Mouse (Mus musculus): ENCODE results near the gene Ubxn1. TPM values are rescaled to one million over a fixed set of nuclear protein-coding genes. Genes with fewer than 3 reads are reported as not detected.

Ubxn1 gene
- polyA plus RNA-seq, 1 experiment from 2014 or later, result 186 TPM

GRCm38 (mm10) chr19:8872266-8872840 lies 1.1 kb downstream of the Ubxn1 start:
- 86% methylated on average over 10 of the region's 10 CpGs for WGBS
- H3K9me3 ChIP-seq (ENCODE audit: control insufficient read depth, low read length), result no peaks in the 10 kb centered on the region
- H3K27me3 ChIP-seq (ENCODE audit: control insufficient read depth, insufficient read depth, low read length), result no peaks in the 10 kb centered on the region
- peaks cover 6% of the 10 kb centered on the region for H3K4me1 ChIP-seq (ENCODE audit: control insufficient read depth, insufficient read depth, low read length)
- no peak overlapping the region for H3K27ac ChIP-seq (ENCODE audit: low read depth, low read length)
- peaks cover 14% of the 10 kb centered on the region for H3K36me3 ChIP-seq (ENCODE audit: control insufficient read depth, insufficient read depth, low read length)
- H3K4me3 ChIP-seq (ENCODE audit: low read depth, low read length), result peak overlapping the region; percentile 100
- peak overlapping the region; percentile 72 for H3K4me2 ChIP-seq (ENCODE audit: low read depth)
- no peak for DNase-seq (ENCODE audit: low spot score)
- peak overlapping the region; percentile 93 for H3K9ac ChIP-seq (ENCODE audit: low read length)
- no peak for ATAC-seq (ENCODE audit: insufficient read depth, low FRiP score, low TSS enrichment)

- Histone ChIP-seq H3K9ac (ENCODE audit: low read length) (no peak overlapping the region), H3K9me3 (ENCODE audit: control insufficient read depth, low read length) (no peaks in the 10 kb centered on the region), H3K4me1 (ENCODE audit: control insufficient read depth, insufficient read depth, low read length) (peaks cover 10% of the 10 kb centered on the region), H3K4me3 (ENCODE audit: low read depth, low read length) (no peak overlapping the region), H3K36me3 (ENCODE audit: control insufficient read depth, insufficient read depth, low read length) (peaks cover 14% of the 10 kb centered on the region), H3K27ac (ENCODE audit: low read depth, low read length) (no peak overlapping the region), H3K4me2 (ENCODE audit: low read depth) (no peak overlapping the region), H3K27me3 (ENCODE audit: control insufficient read depth, insufficient read depth, low read length) (no peaks in the 10 kb centered on the region)
- DNase-seq (ENCODE audit: low spot score) (no peak), ATAC-seq (ENCODE audit: insufficient read depth, low FRiP score, low TSS enrichment) (no peak)
- WGBS, result 94% methylated on average over 7 of the region's 7 CpGs
These were observed 3.7 kb downstream of the Ubxn1 start for GRCm38 (mm10) chr19:8875031-8875430.

GRCm38 (mm10) chr19:8880311-8881033 lies 9.2 kb downstream of the Ubxn1 start, which contains the start of gene Uqcc3:
Gene Uqcc3, minus strand, starts transcription at chr19:8880923.
- peak within 1 kb of the TSS; percentile 86 for H3K9ac ChIP-seq (ENCODE audit: low read length)
- H3K9me3 ChIP-seq (ENCODE audit: control insufficient read depth, low read length), result no peaks in the 10 kb centered on the region
- peak within 1 kb of the TSS; percentile 79 for H3K27ac ChIP-seq (ENCODE audit: low read depth, low read length)
- H3K4me1 ChIP-seq (ENCODE audit: control insufficient read depth, insufficient read depth, low read length), result 0 out of 2 replicates have a peak, but pooled peaks cover 6% of the 10 kb centered on the region
- H3K4me3 ChIP-seq (ENCODE audit: low read depth, low read length), result peak within 1 kb of the TSS; percentile 85
- H3K4me2 ChIP-seq (ENCODE audit: low read depth), result peak within 1 kb of the TSS; percentile 81
- DNase-seq (ENCODE audit: low spot score) (peak; percentile 90), ATAC-seq (ENCODE audit: insufficient read depth, low FRiP score, low TSS enrichment) (peak; percentile 94)
- WGBS, result under 1% methylated on average over 42 of the region's 42 CpGs
- 0 out of 2 replicates have a peak, but pooled peaks cover 2% of the 10 kb centered on the region for H3K36me3 ChIP-seq (ENCODE audit: control insufficient read depth, insufficient read depth, low read length)
- H3K27me3 ChIP-seq (ENCODE audit: control insufficient read depth, insufficient read depth, low read length), result no peaks in the 10 kb centered on the region

- ATAC-seq (ENCODE audit: insufficient read depth, low FRiP score, low TSS enrichment), result no peak
- WGBS, result 18% methylated on average over 3 of the region's 3 CpGs
- H3K27ac ChIP-seq (ENCODE audit: low read depth, low read length), result no peak overlapping the region
These were observed 9.7 kb downstream of the Ubxn1 start for GRCm38 (mm10) chr19:8881034-8881392.

GRCm38 (mm10) chr19:8883616-8884015 lies 12.3 kb downstream of the Ubxn1 start, which contains the start of the genes Lbhd1 and Gm49403:
Gene Lbhd1, plus strand, starts transcription at chr19:8883732.
Gene Gm49403, plus strand, starts transcription at chr19:8883930.
- Histone ChIP-seq H3K4me1 (ENCODE audit: control insufficient read depth, insufficient read depth, low read length) (peaks cover 14% of the 10 kb centered on the region), H3K4me2 (ENCODE audit: low read depth) (no peak within 1 kb of the TSS), H3K9me3 (ENCODE audit: control insufficient read depth, low read length) (no peaks in the 10 kb centered on the region), H3K4me3 (ENCODE audit: low read depth, low read length) (no peak within 1 kb of the TSS), H3K36me3 (ENCODE audit: control insufficient read depth, insufficient read depth, low read length) (no peaks in the 10 kb centered on the region), H3K27ac (ENCODE audit: low read depth, low read length) (no peak within 1 kb of the TSS), H3K27me3 (ENCODE audit: control insufficient read depth, insufficient read depth, low read length) (no peaks in the 10 kb centered on the region), H3K9ac (ENCODE audit: low read length) (no peak within 1 kb of the TSS)
- WGBS, result 83% methylated on average over 3 of the region's 3 CpGs
- DNase-seq (ENCODE audit: low spot score) (no peak), ATAC-seq (ENCODE audit: insufficient read depth, low FRiP score, low TSS enrichment) (no peak)

More at GRCm38 (mm10) chr19:8881034-8881392, 9.7 kb downstream of the Ubxn1 start:
- Histone ChIP-seq H3K27me3 (ENCODE audit: control insufficient read depth, insufficient read depth, low read length) (no peaks in the 10 kb centered on the region), H3K36me3 (ENCODE audit: control insufficient read depth, insufficient read depth, low read length) (no peaks in the 10 kb centered on the region), H3K9ac (ENCODE audit: low read length) (peak overlapping the region; percentile 86; the same call in 1 of the 2 replicates), H3K4me1 (ENCODE audit: control insufficient read depth, insufficient read depth, low read length) (0 out of 2 replicates have a peak, but pooled peaks cover 6% of the 10 kb centered on the region), H3K4me3 (ENCODE audit: low read depth, low read length) (peak overlapping the region; percentile 85), H3K4me2 (ENCODE audit: low read depth) (peak overlapping the region; percentile 81), H3K9me3 (ENCODE audit: control insufficient read depth, low read length) (no peaks in the 10 kb centered on the region)
- DNase-seq (ENCODE audit: low spot score), result no peak

- H3K9ac ChIP-seq (ENCODE audit: low read length), result no peak overlapping the region; the same call in 1 of the 2 replicates
- DNase-seq (ENCODE audit: low spot score) (no peak), ATAC-seq (ENCODE audit: insufficient read depth, low FRiP score, low TSS enrichment) (no peak)
- H3K9me3 ChIP-seq (ENCODE audit: control insufficient read depth, low read length), result no peaks in the 10 kb centered on the region
- H3K27ac ChIP-seq (ENCODE audit: low read depth, low read length), result no peak overlapping the region
- peaks cover 8% of the 10 kb centered on the region for H3K4me1 ChIP-seq (ENCODE audit: control insufficient read depth, insufficient read depth, low read length)
- 0 out of 2 replicates have a peak, but pooled peaks cover 2% of the 10 kb centered on the region for H3K36me3 ChIP-seq (ENCODE audit: control insufficient read depth, insufficient read depth, low read length)
- no peaks in the 10 kb centered on the region for H3K27me3 ChIP-seq (ENCODE audit: control insufficient read depth, insufficient read depth, low read length)
- no peak overlapping the region for H3K4me2 ChIP-seq (ENCODE audit: low read depth)
- whole genome bisulfite sequencing, result 50% methylated on average over 1 of the region's 1 CpGs
- H3K4me3 ChIP-seq (ENCODE audit: low read depth, low read length), result no peak overlapping the region
These were observed 15.8 kb downstream of the Ubxn1 start for GRCm38 (mm10) chr19:8886916-8887584.

- Histone ChIP-seq H3K4me1 (ENCODE audit: control insufficient read depth, insufficient read depth, low read length) (peaks cover 8% of the 10 kb centered on the region), H3K27ac (ENCODE audit: low read depth, low read length) (peak overlapping the region; percentile 58), H3K36me3 (ENCODE audit: control insufficient read depth, insufficient read depth, low read length) (0 out of 2 replicates have a peak, but pooled peaks cover 2% of the 10 kb centered on the region), H3K4me2 (ENCODE audit: low read depth) (peak overlapping the region; percentile 80), H3K4me3 (ENCODE audit: low read depth, low read length) (peak overlapping the region; percentile 68), H3K27me3 (ENCODE audit: control insufficient read depth, insufficient read depth, low read length) (no peaks in the 10 kb centered on the region), H3K9ac (ENCODE audit: low read length) (peak overlapping the region; percentile 84), H3K9me3 (ENCODE audit: control insufficient read depth, low read length) (no peaks in the 10 kb centered on the region)
- WGBS, result 13% methylated on average over 19 of the region's 19 CpGs
- ATAC-seq (ENCODE audit: insufficient read depth, low FRiP score, low TSS enrichment) (no peak), DNase-seq (ENCODE audit: low spot score) (no peak)
These were observed 16.5 kb downstream of the Ubxn1 start for GRCm38 (mm10) chr19:8887585-8888463.
